Mouse (Mus musculus) olfactory bulb, adult 2 months (tissue): ENCODE data around the gene Dlg2. TPM values are rescaled to one million over a fixed set of nuclear protein-coding genes. Genes with fewer than 3 reads are reported as not detected.

ENCODE experiments used
- H3K27ac ChIP-seq: fragments of 200-500 bp; 2 replicates; pipeline ENCODE4 v1.5.1; 2012; ENCODE audit warnings: low read depth, low read length; ENCODE audit not compliant: insufficient read depth
- H3K4me1 ChIP-seq: fragments of 200-500 bp; 2 replicates; pipeline ENCODE4 v1.6.1; 2012; ENCODE audit warnings: low read length; ENCODE audit not compliant: control insufficient read depth, insufficient read depth
- H3K4me3 ChIP-seq: fragments of 200-500 bp; 2 replicates; pipeline ENCODE4 v1.5.1; 2012; ENCODE audit warnings: mild to moderate bottlenecking, low read depth, low read length, moderate library complexity; ENCODE audit not compliant: insufficient read depth
- CTCF ChIP-seq: fragments of 200-500 bp; IDR thresholded peaks from 2 replicates; pipeline ENCODE4 v1.5.1; 2012; ENCODE audit warnings: low read depth, mild to moderate bottlenecking, low read length, moderate library complexity; ENCODE audit not compliant: insufficient read depth
- POLR2A ChIP-seq: fragments of 200-500 bp; IDR thresholded peaks from 2 replicates; pipeline ENCODE4 v1.6.1; 2012; ENCODE audit warnings: mild to moderate bottlenecking, low read depth, low read length, moderate library complexity; ENCODE audit not compliant: insufficient read depth
- WGBS: fragments of 180-500 bp; shearing (Covaris S2); methylation state at CpG from one replicate; pipeline ENCODE4 v1.1.7; 2018; 5-methylcytosine and 5-hydroxymethylcytosine counted together
- polyA plus RNA-seq: library from polyadenylated mRNA; stranded (reverse); fragments of >200 nt; gene quantifications from 2 replicates; pipeline ENCODE4 v1.2.4, GENCODE M21; 2012; ENCODE audit warnings: low replicate concordance; ENCODE audit not compliant: missing spikeins, insufficient read depth, insufficient read length

Dlg2 gene
- polyA plus RNA-seq, 1 experiment: not detected

- no peak for TF ChIP-seq CTCF
- no peak for TF ChIP-seq POLR2A
- 100% methylated on average over 1 of the region's 1 CpGs for WGBS
- Histone ChIP-seq H3K4me3 (no peak overlapping the region), H3K27ac (no peak overlapping the region), H3K4me1 (no peaks in the 10 kb centered on the region)
Measured at GRCm38 (mm10) chr7:92147499-92147898, 1671.0 kb downstream of the Dlg2 start.

- H3K4me1 ChIP-seq: no peaks in the 10 kb centered on the region
- WGBS: 76% methylated on average over 3 of the region's 3 CpGs
- no peak for TF ChIP-seq CTCF
- TF ChIP-seq POLR2A: no peak
- no peak overlapping the region for H3K4me3 ChIP-seq
- H3K27ac ChIP-seq: no peak overlapping the region
Measured at GRCm38 (mm10) chr7:92150768-92151167, 1674.3 kb downstream of the Dlg2 start.

GRCm38 (mm10) chr7:92154603-92155002 is 1678.1 kb downstream of the Dlg2 start:
- Histone ChIP-seq H3K4me3 (no peak overlapping the region), H3K27ac (no peak overlapping the region), H3K4me1 (no peaks in the 10 kb centered on the region)
- TF ChIP-seq CTCF (no peak), POLR2A (no peak)

GRCm38 (mm10) chr7:92163150-92163549 is 1686.7 kb downstream of the Dlg2 start:
- TF ChIP-seq CTCF: no peak
- TF ChIP-seq POLR2A: no peak
- no peaks in the 10 kb centered on the region for H3K4me1 ChIP-seq
- H3K4me3 ChIP-seq: no peak overlapping the region
- no peak overlapping the region for H3K27ac ChIP-seq
- WGBS: 69% methylated on average over 2 of the region's 2 CpGs

- TF ChIP-seq POLR2A: no peak
- no peak for TF ChIP-seq CTCF
- no peaks in the 10 kb centered on the region for H3K4me1 ChIP-seq
- 85% methylated on average over 2 of the region's 2 CpGs for WGBS
- no peak overlapping the region for H3K4me3 ChIP-seq
- no peak overlapping the region for H3K27ac ChIP-seq
Measured at GRCm38 (mm10) chr7:92164316-92164715, 1687.8 kb downstream of the Dlg2 start.

GRCm38 (mm10) chr7:92164875-92165518 is 1688.5 kb downstream of the Dlg2 start:
- 67% methylated on average over 6 of the region's 6 CpGs for WGBS
- Histone ChIP-seq H3K4me1 (no peaks in the 10 kb centered on the region), H3K4me3 (no peak overlapping the region), H3K27ac (no peak overlapping the region)
- TF ChIP-seq POLR2A (no peak), CTCF (no peak)

- 67% methylated on average over 5 of the region's 5 CpGs for WGBS
- no peak overlapping the region for H3K27ac ChIP-seq
- TF ChIP-seq POLR2A (no peak), CTCF (no peak)
- no peak overlapping the region for H3K4me3 ChIP-seq
- peaks cover 8% of the 10 kb centered on the region for H3K4me1 ChIP-seq
Measured at GRCm38 (mm10) chr7:92180029-92180428, 1703.6 kb downstream of the Dlg2 start.

GRCm38 (mm10) chr7:92180591-92181587 is 1704.4 kb downstream of the Dlg2 start:
- WGBS: 44% methylated on average over 29 of the region's 29 CpGs
- TF ChIP-seq POLR2A (no peak), CTCF (no peak)
- Histone ChIP-seq H3K4me3 (peak overlapping the region; percentile 13), H3K4me1 (peaks cover 8% of the 10 kb centered on the region), H3K27ac (no peak overlapping the region)

GRCm38 (mm10) chr7:92181959-92182612 is 1705.6 kb downstream of the Dlg2 start:
- TF ChIP-seq POLR2A: no peak
- TF ChIP-seq CTCF: no peak
- WGBS: 60% methylated on average over 10 of the region's 10 CpGs
- Histone ChIP-seq H3K4me1 (peaks cover 8% of the 10 kb centered on the region), H3K4me3 (no peak overlapping the region), H3K27ac (no peak overlapping the region)
